Mouse (Mus musculus) brain, embryonic 18.5 days (tissue): Measurements from ENCODE around the gene Gli2.

Experiments used
- DNase-seq: peaks from one replicate; pipeline ENCODE4 v3.0.0-alpha.2; 2012; ENCODE audit warnings: low read depth, low spot score

Gene Gli2

GRCm38 (mm10) chr1:118941336-118941735 lies 112.1 kb downstream of the Gli2 start:
- DNase-seq = no peak

GRCm38 (mm10) chr1:118940269-118940840 lies 113.1 kb downstream of the Gli2 start:
- no peak for DNase-seq

- no peak for DNase-seq
Measured at GRCm38 (mm10) chr1:118938206-118938605, 115.2 kb downstream of the Gli2 start.

- no peak for DNase-seq
Measured at GRCm38 (mm10) chr1:118936108-118936507, 117.3 kb downstream of the Gli2 start.

GRCm38 (mm10) chr1:118935518-118935917 lies 117.9 kb downstream of the Gli2 start:
- DNase-seq = no peak

- no peak for DNase-seq
Measured at GRCm38 (mm10) chr1:118932167-118932566, 121.3 kb downstream of the Gli2 start.

GRCm38 (mm10) chr1:118927543-118928354 lies 125.7 kb downstream of the Gli2 start:
- no peak for DNase-seq

GRCm38 (mm10) chr1:118926556-118926955 lies 126.9 kb downstream of the Gli2 start:
- no peak for DNase-seq

GRCm38 (mm10) chr1:118922189-118922588 lies 131.2 kb downstream of the Gli2 start:
- DNase-seq = no peak

GRCm38 (mm10) chr1:118917520-118918220 lies 135.7 kb downstream of the Gli2 start:
- DNase-seq = no peak

GRCm38 (mm10) chr1:118916477-118917075 lies 136.8 kb downstream of the Gli2 start:
- DNase-seq = no peak

GRCm38 (mm10) chr1:118913414-118914385 lies 139.7 kb downstream of the Gli2 start:
- DNase-seq = no peak

- DNase-seq = no peak
Measured at GRCm38 (mm10) chr1:118912929-118913328, 140.5 kb downstream of the Gli2 start.

GRCm38 (mm10) chr1:118911427-118911727 lies 142.0 kb downstream of the Gli2 start:
- DNase-seq = no peak

- DNase-seq = no peak
Measured at GRCm38 (mm10) chr1:118910693-118911426, 142.6 kb downstream of the Gli2 start.

- no peak for DNase-seq
Measured at GRCm38 (mm10) chr1:118909051-118909450, 144.4 kb downstream of the Gli2 start.

GRCm38 (mm10) chr1:118907574-118907973 lies 145.8 kb downstream of the Gli2 start:
- DNase-seq = no peak

GRCm38 (mm10) chr1:118905319-118905718 lies 148.1 kb downstream of the Gli2 start:
- DNase-seq = no peak

- no peak for DNase-seq
Measured at GRCm38 (mm10) chr1:118904909-118905308, 148.5 kb downstream of the Gli2 start.

- no peak for DNase-seq
Measured at GRCm38 (mm10) chr1:118904431-118904830, 149.0 kb downstream of the Gli2 start.
